Mouse (Mus musculus): ENCODE data around the gene Olfr1066.
"Not testable (repeated sequence)": the region's sequence is repeated elsewhere in the genome, so short reads cannot be mapped to it uniquely, and the experiment has no call there.

Gene Olfr1066

GRCm38 (mm10) chr2:86456169-86456568 is at the start of gene Olfr1066:
Gene Olfr1066, minus strand, starts transcription at chr2:86456269.
- DNase-seq (ENCODE audit: low spot score in 2 of 2): no peak

GRCm38 (mm10) chr2:86487286-86487685 is 31.2 kb upstream of the Olfr1066 start, which contains the start of gene Olfr228:
Gene Olfr228, minus strand, starts transcription at chr2:86487386.
- no peak for DNase-seq (ENCODE audit: low spot score in 2 of 2)

- peak; percentile 5 to 36 for DNase-seq (ENCODE audit: low spot score in 2 of 2)
Observed at GRCm38 (mm10) chr2:86464442-86465109, 8.5 kb upstream of the Olfr1066 start.

GRCm38 (mm10) chr2:86460434-86460833 is 4.4 kb upstream of the Olfr1066 start:
- no peak for DNase-seq (ENCODE audit: low spot score in 2 of 2)

DNA sequence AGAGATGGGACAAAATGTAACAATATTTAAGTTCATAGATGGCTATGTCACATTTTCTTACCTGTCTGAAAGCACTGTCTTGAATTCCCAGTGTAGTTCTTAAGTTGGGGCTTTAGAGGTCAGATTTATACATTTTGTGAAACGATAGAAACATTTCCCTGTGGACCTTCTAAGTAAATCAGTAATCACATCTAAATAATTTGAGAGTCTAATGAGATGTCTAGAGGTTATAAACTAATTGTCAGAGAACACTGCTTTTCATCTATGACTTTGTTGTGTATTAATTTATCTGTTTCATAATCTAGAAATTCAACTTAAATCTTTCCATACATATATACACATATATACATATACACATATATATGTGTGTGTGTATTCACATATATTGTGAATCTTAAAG is 5.6 kb downstream of the Olfr1066 start, which contains the start of gene Olfr1065:
Olfr1065 (minus strand) TSS at position 101 of the 400 bp plus-strand sequence.
- not testable (repeated sequence) for DNase-seq (ENCODE audit: low spot score in 2 of 2)

DNA sequence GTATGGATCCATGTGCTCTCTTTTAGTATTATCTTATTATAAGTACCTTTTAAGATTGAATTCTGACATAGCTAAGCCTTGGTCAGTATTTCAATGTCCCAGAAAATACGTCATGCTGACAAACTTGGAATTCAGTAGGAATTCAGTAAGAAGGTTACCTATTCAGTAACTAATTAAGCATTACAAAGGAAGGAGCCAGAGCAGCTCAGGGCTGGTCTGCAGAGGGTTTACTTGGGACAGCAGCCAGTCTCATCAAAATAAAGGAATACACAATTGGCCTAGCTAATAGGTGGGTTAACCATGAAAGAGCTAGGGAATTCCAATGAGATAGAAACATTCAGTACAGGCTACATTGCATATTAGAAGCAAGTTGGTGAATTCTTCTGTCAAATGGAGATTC is 14.0 kb downstream of the Olfr1066 start:
- not testable (repeated sequence) for DNase-seq (ENCODE audit: low spot score in 2 of 2)

DNA sequence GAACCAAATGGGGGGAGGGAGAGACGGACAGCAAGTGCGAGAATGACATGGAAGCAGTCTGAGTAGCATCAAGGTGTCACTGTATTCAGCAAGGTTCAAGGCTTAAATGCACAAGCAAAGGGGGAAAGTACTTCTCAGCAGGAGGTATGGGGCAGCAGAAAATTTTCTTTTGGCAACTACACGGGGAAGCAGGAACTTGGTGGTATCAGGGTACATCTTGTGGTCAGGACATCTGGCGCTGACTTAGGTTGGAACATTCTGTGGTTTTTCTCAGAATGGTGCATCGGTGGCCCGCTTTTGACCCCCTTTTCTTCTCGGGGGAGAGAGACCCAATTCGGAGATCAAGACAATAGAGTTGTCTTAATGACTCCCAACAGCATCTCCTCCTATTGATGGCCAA is 27.6 kb downstream of the Olfr1066 start:
- not testable (repeated sequence) for DNase-seq (ENCODE audit: low spot score in 2 of 2)

GRCm38 (mm10) chr2:86426649-86427048 is 29.4 kb downstream of the Olfr1066 start, which contains the start of gene Olfr1062:
Gene Olfr1062, minus strand, starts transcription at chr2:86426749.
- DNase-seq (ENCODE audit: low spot score in 2 of 2): not testable (repeated sequence)

- DNase-seq (ENCODE audit: low spot score in 2 of 2): no peak
Observed at GRCm38 (mm10) chr2:86413950-86414349, 42.1 kb downstream of the Olfr1066 start, which contains the start of gene Olfr1061. Gene Olfr1061, minus strand, starts transcription at chr2:86414050.

Data from frontal cortex, postnatal 14 days (tissue).